Mouse (Mus musculus): Measurements from ENCODE around the gene Twf2. TPM values are rescaled to one million over a fixed set of nuclear protein-coding genes. Genes with fewer than 3 reads are reported as not detected.

Gene Twf2
- polyA plus RNA-seq, 1 experiment from 2014 or later, result 60.9 TPM

GRCm38 (mm10) chr9:106183996-106184395 lies 18.9 kb upstream of the Twf2 start:
- peaks cover 85% of the 10 kb centered on the region for H3K36me3 ChIP-seq
- H3K4me2 ChIP-seq (replicated peaks), result no peak overlapping the region
- no peaks in the 10 kb centered on the region for H3K27me3 ChIP-seq (replicated peaks)
- H3K9me3 ChIP-seq, result no peaks in the 10 kb centered on the region
- ATAC-seq (ENCODE audit: low FRiP score, low read depth), result no peak
- H3K4me1 ChIP-seq, result no peaks in the 10 kb centered on the region
- no peak overlapping the region for H3K9ac ChIP-seq
- H3K27ac ChIP-seq, result no peak overlapping the region
- H3K4me3 ChIP-seq, result no peak overlapping the region
- WGBS, result 92% methylated on average over 5 of the region's 5 CpGs

GRCm38 (mm10) chr9:106191355-106191754 lies 11.6 kb upstream of the Twf2 start:
- no peak for ATAC-seq (ENCODE audit: low FRiP score, low read depth)
- H3K36me3 ChIP-seq, result peaks cover 71% of the 10 kb centered on the region
- 98% methylated on average over 1 of the region's 1 CpGs for WGBS

GRCm38 (mm10) chr9:106192024-106192423 lies 10.9 kb upstream of the Twf2 start:
- ATAC-seq (ENCODE audit: low FRiP score, low read depth), result no peak
- H3K27ac ChIP-seq, result no peak overlapping the region
- no peak overlapping the region for H3K9ac ChIP-seq
- H3K36me3 ChIP-seq, result peaks cover 64% of the 10 kb centered on the region
- no peaks in the 10 kb centered on the region for H3K27me3 ChIP-seq (replicated peaks)
- WGBS, result 96% methylated on average over 8 of the region's 8 CpGs
- peaks cover 6% of the 10 kb centered on the region for H3K4me1 ChIP-seq
- H3K4me3 ChIP-seq, result no peak overlapping the region
- H3K9me3 ChIP-seq, result no peaks in the 10 kb centered on the region
- no peak overlapping the region for H3K4me2 ChIP-seq (replicated peaks)

More at GRCm38 (mm10) chr9:106191355-106191754, 11.6 kb upstream of the Twf2 start:
- Histone ChIP-seq H3K4me2 (replicated peaks) (no peak overlapping the region), H3K9me3 (no peaks in the 10 kb centered on the region), H3K27me3 (replicated peaks) (no peaks in the 10 kb centered on the region), H3K4me1 (peaks cover 6% of the 10 kb centered on the region), H3K9ac (no peak overlapping the region), H3K27ac (no peak overlapping the region), H3K4me3 (no peak overlapping the region)

- Histone ChIP-seq H3K27ac (no peak overlapping the region), H3K4me3 (no peak overlapping the region), H3K4me1 (peaks cover 7% of the 10 kb centered on the region), H3K27me3 (replicated peaks) (no peaks in the 10 kb centered on the region), H3K4me2 (replicated peaks) (no peak overlapping the region), H3K9me3 (no peaks in the 10 kb centered on the region), H3K36me3 (peaks cover 56% of the 10 kb centered on the region), H3K9ac (no peak overlapping the region)
- 97% methylated on average over 1 of the region's 1 CpGs for WGBS
- no peak for ATAC-seq (ENCODE audit: low FRiP score, low read depth)
These were observed 9.9 kb upstream of the Twf2 start for GRCm38 (mm10) chr9:106192998-106193397.

GRCm38 (mm10) chr9:106193930-106194807 lies 8.7 kb upstream of the Twf2 start:
- no peaks in the 10 kb centered on the region for H3K27me3 ChIP-seq (replicated peaks)
- H3K9ac ChIP-seq, result no peak overlapping the region
- H3K4me2 ChIP-seq (replicated peaks), result no peak overlapping the region
- H3K4me1 ChIP-seq, result peaks cover 17% of the 10 kb centered on the region
- H3K4me3 ChIP-seq, result no peak overlapping the region
- no peak for ATAC-seq (ENCODE audit: low FRiP score, low read depth)
- H3K9me3 ChIP-seq, result no peaks in the 10 kb centered on the region
- 93% methylated on average over 8 of the region's 8 CpGs for WGBS
- peaks cover 44% of the 10 kb centered on the region for H3K36me3 ChIP-seq
- H3K27ac ChIP-seq, result no peak overlapping the region

- Histone ChIP-seq H3K4me3 (no peak overlapping the region), H3K27me3 (replicated peaks) (no peaks in the 10 kb centered on the region), H3K27ac (no peak overlapping the region), H3K9me3 (no peaks in the 10 kb centered on the region), H3K4me1 (peaks cover 22% of the 10 kb centered on the region), H3K4me2 (replicated peaks) (no peak overlapping the region), H3K9ac (0 out of 2 replicates have a peak overlapping the region, but pooled peaks have one; percentile 13), H3K36me3 (peaks cover 29% of the 10 kb centered on the region)
- WGBS, result 81% methylated on average over 8 of the region's 8 CpGs
- ATAC-seq (ENCODE audit: low FRiP score, low read depth), result no peak
These were observed 7.2 kb upstream of the Twf2 start for GRCm38 (mm10) chr9:106195693-106196092.

GRCm38 (mm10) chr9:106197081-106197713 lies 5.7 kb upstream of the Twf2 start:
- ATAC-seq (ENCODE audit: low FRiP score, low read depth), result no peak
- H3K27ac ChIP-seq, result no peak overlapping the region
- no peak overlapping the region for H3K9ac ChIP-seq
- H3K9me3 ChIP-seq, result no peaks in the 10 kb centered on the region
- no peak overlapping the region for H3K4me3 ChIP-seq
- 69% methylated on average over 3 of the region's 3 CpGs for WGBS
- H3K4me2 ChIP-seq (replicated peaks), result no peak overlapping the region
- H3K36me3 ChIP-seq, result peaks cover 16% of the 10 kb centered on the region
- H3K4me1 ChIP-seq, result peaks cover 22% of the 10 kb centered on the region
- no peaks in the 10 kb centered on the region for H3K27me3 ChIP-seq (replicated peaks)

- no peaks in the 10 kb centered on the region for H3K9me3 ChIP-seq
- WGBS, result 89% methylated on average over 9 of the region's 9 CpGs
- no peaks in the 10 kb centered on the region for H3K27me3 ChIP-seq (replicated peaks)
- H3K27ac ChIP-seq, result no peak overlapping the region
- H3K4me1 ChIP-seq, result peaks cover 22% of the 10 kb centered on the region
- no peak overlapping the region for H3K9ac ChIP-seq
- H3K4me2 ChIP-seq (replicated peaks), result peak overlapping the region; percentile 82
- H3K4me3 ChIP-seq, result no peak overlapping the region
- no peak for ATAC-seq (ENCODE audit: low FRiP score, low read depth)
- peaks cover 12% of the 10 kb centered on the region; the same call in 1 of the 2 replicates for H3K36me3 ChIP-seq
These were observed 5.2 kb upstream of the Twf2 start for GRCm38 (mm10) chr9:106197732-106198131.

GRCm38 (mm10) chr9:106198962-106199458 lies 3.9 kb upstream of the Twf2 start:
- ATAC-seq (ENCODE audit: low FRiP score, low read depth), result peak; percentile 46
- H3K9ac ChIP-seq, result peak overlapping the region; percentile 85

GRCm38 (mm10) chr9:106199535-106200272 lies 3.2 kb upstream of the Twf2 start, which contains the start of gene Ppm1m:
TSS of gene Ppm1m (minus strand) at chr9:106199746.
- H3K27ac ChIP-seq, result no peak within 1 kb of the TSS
- peak within 1 kb of the TSS; percentile 64 for H3K4me3 ChIP-seq
- peak; percentile 5; the same call in 1 of the 2 replicates for ATAC-seq (ENCODE audit: low FRiP score, low read depth)
- peaks cover 37% of the 10 kb centered on the region for H3K4me1 ChIP-seq
- H3K36me3 ChIP-seq, result peaks cover 5% of the 10 kb centered on the region; the same call in 1 of the 2 replicates
- H3K9ac ChIP-seq, result peak within 1 kb of the TSS; percentile 85
- 48% methylated on average over 18 of the region's 18 CpGs for WGBS
- H3K27me3 ChIP-seq (replicated peaks), result no peaks in the 10 kb centered on the region
- H3K4me2 ChIP-seq (replicated peaks), result peak within 1 kb of the TSS; percentile 82
- no peaks in the 10 kb centered on the region for H3K9me3 ChIP-seq

More at GRCm38 (mm10) chr9:106198962-106199458, 3.9 kb upstream of the Twf2 start:
- Histone ChIP-seq H3K9me3 (no peaks in the 10 kb centered on the region), H3K27ac (no peak overlapping the region), H3K4me3 (peak overlapping the region; percentile 64), H3K4me1 (peaks cover 30% of the 10 kb centered on the region), H3K27me3 (replicated peaks) (no peaks in the 10 kb centered on the region), H3K4me2 (replicated peaks) (peak overlapping the region; percentile 82), H3K36me3 (peaks cover 10% of the 10 kb centered on the region; the same call in 1 of the 2 replicates)
- WGBS, result under 1% methylated on average over 51 of the region's 51 CpGs

GRCm38 (mm10) chr9:106201895-106202294 lies 1.0 kb upstream of the Twf2 start:
- Histone ChIP-seq H3K36me3 (no peaks in the 10 kb centered on the region), H3K27ac (no peak overlapping the region), H3K9ac (no peak overlapping the region), H3K9me3 (no peaks in the 10 kb centered on the region), H3K4me1 (peaks cover 37% of the 10 kb centered on the region), H3K27me3 (replicated peaks) (no peaks in the 10 kb centered on the region), H3K4me2 (replicated peaks) (peak overlapping the region; percentile 70), H3K4me3 (no peak overlapping the region)
- ATAC-seq (ENCODE audit: low FRiP score, low read depth), result no peak
- WGBS, result 90% methylated on average over 3 of the region's 3 CpGs
